Mouse (Mus musculus) kidney, adult 2 months (tissue): ENCODE results near the gene Nod1.

ENCODE experiments used
- CTCF ChIP-seq: fragments of 200-500 bp; conservative IDR thresholded peaks from 2 replicates; pipeline ENCODE4 v1.5.1; 2011; ENCODE audit warnings: low read depth, mild to moderate bottlenecking, control low read depth, low read length, moderate library complexity, mixed read lengths; ENCODE audit not compliant: insufficient read depth, insufficient read length
- POLR2A ChIP-seq: fragments of 200-500 bp; IDR thresholded peaks from one replicate; pipeline ENCODE4 v1.6.1; 2011; ENCODE audit warnings: low read depth, low read length, control low read depth

GRCm38 (mm10) chr6:55008401-55008800, 36.0 kb upstream of the Nod1 start:
- TF ChIP-seq POLR2A (no peak), CTCF (no peak)
